In the genomic region with DNA sequence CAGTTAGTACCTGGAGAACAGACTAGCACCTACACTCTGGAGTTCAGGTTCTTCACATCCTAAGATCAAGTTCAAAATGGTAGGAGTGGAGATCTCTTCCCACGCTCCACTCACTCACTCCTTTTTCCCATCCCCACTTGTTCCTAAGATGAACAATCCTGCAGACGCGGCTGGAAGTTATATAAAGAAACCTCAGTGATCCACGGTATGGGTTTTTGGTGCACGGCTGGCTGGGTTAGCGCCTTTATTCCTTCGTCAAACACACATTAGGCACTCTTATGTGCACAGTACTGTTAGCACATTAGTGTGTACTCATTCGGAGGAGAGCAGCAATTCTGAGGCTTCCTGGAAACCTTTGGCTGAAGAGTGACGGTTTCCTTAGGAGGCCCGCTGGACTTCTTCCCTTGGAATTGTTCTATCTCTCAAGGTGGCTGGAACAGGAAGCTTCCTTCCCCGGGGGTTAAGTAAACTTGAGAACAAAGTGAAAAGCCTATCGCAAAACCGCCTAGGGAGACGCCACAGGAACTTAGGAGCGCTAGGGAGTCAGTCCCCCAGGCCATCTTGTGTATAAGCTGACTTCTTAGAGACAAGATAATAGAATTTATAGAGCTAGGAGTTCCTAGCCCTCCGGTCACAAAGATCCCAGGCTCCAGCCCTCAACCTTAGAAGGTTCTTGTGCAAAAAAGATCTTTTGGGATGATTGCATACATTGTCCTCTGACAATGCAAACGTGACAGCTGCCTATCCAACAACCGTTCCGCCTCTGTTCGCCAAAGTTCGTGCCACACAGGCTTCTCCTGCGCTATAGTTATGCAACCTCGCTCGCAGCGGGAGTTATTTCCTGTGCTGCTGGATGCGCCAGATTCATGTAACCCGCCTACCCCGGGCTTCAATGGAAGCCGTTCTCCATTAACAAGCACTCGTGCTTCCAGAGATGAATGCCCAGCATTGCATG, we compare ENCODE assay signal across 7 mouse cellular contexts. TPM values are rescaled to one million over a fixed set of nuclear protein-coding genes. Genes with fewer than 3 reads are reported as not detected.
DNase-seq lines count a peak whose midpoint lies in the region; ATAC-seq and TF ChIP-seq lines count a peak whose summit lies in the region.

No protein-coding gene starts in this region.

- peak; percentile 46 for ATAC-seq in embryonic facial prominence, embryonic 11.5 days (replicated peaks; ENCODE audit: insufficient number of reproducible peaks, low FRiP score, low TSS enrichment, low read depth)
- ATAC-seq in midbrain, embryonic 11.5 days (ENCODE audit: low FRiP score): peak; percentile 54

- H3K4me1 ChIP-seq in embryonic facial prominence, embryonic 11.5 days (ENCODE audit: control insufficient read depth, insufficient read depth, low read length): no peaks in the 10 kb centered on the region
- peaks cover 25% of the 10 kb centered on the region for H3K4me1 ChIP-seq in limb, embryonic 10.5 days
- peaks cover 10% of the 10 kb centered on the region; the same call in 1 of the 2 replicates for H3K4me1 ChIP-seq in midbrain, embryonic 11.5 days (ENCODE audit: control insufficient read depth, insufficient read depth, low read length)
- H3K4me1 ChIP-seq in spleen, adult 2 months (ENCODE audit: control insufficient read depth, insufficient read depth, insufficient read length): no peaks in the 10 kb centered on the region

- peak overlapping the region; percentile 98 for H3K9ac ChIP-seq in embryonic facial prominence, embryonic 11.5 days (replicated peaks; ENCODE audit: low read length)
- H3K9ac ChIP-seq in midbrain, embryonic 11.5 days (ENCODE audit: low read length): peak overlapping the region; percentile 92

- H3K9me3 ChIP-seq in embryonic facial prominence, embryonic 11.5 days (replicated peaks; ENCODE audit: control insufficient read depth, low read length): no peaks in the 10 kb centered on the region
- no peaks in the 10 kb centered on the region for H3K9me3 ChIP-seq in limb, embryonic 10.5 days (replicated peaks)
- H3K9me3 ChIP-seq in midbrain, embryonic 11.5 days (ENCODE audit: control insufficient read depth, low read length): no peaks in the 10 kb centered on the region

- H3K27ac ChIP-seq in embryonic facial prominence, embryonic 11.5 days (replicated peaks; ENCODE audit: low read depth, low read length): peak overlapping the region; percentile 100
- H3K27ac ChIP-seq in limb, embryonic 10.5 days: peak overlapping the region; percentile 100
- peak overlapping the region; percentile 99 for H3K27ac ChIP-seq in midbrain, embryonic 11.5 days (ENCODE audit: low read depth, low read length)
- peak overlapping the region; percentile 88 for H3K27ac ChIP-seq in spleen, adult 2 months (ENCODE audit: insufficient read depth, low read length)

- no peaks in the 10 kb centered on the region for H3K27me3 ChIP-seq in embryonic facial prominence, embryonic 11.5 days (ENCODE audit: control insufficient read depth, insufficient read depth, low read length)
- H3K27me3 ChIP-seq in limb, embryonic 10.5 days (ENCODE audit: low read depth, poor library complexity, severe bottlenecking): no peaks in the 10 kb centered on the region
- H3K27me3 ChIP-seq in midbrain, embryonic 11.5 days (ENCODE audit: control insufficient read depth, insufficient read depth, low read length): no peaks in the 10 kb centered on the region
- peaks cover 2% of the 10 kb centered on the region; the same call in 1 of the 2 replicates for H3K27me3 ChIP-seq in spleen, adult 2 months (ENCODE audit: control insufficient read depth, insufficient read depth, low read length)

- peak overlapping the region; percentile 96 for H3K4me3 ChIP-seq in embryonic facial prominence, embryonic 11.5 days (ENCODE audit: low read depth, low read length)
- peak overlapping the region; percentile 99 for H3K4me3 ChIP-seq in limb, embryonic 10.5 days
- H3K4me3 ChIP-seq in midbrain, embryonic 11.5 days (ENCODE audit: low read depth, low read length): peak overlapping the region; percentile 97
- peak overlapping the region; percentile 88 for H3K4me3 ChIP-seq in spleen, adult 2 months (ENCODE audit: extremely low read depth, insufficient read depth, insufficient read length)

- peak overlapping the region; percentile 77 for H3K4me2 ChIP-seq in embryonic facial prominence, embryonic 11.5 days (ENCODE audit: low read depth, low read length)
- H3K4me2 ChIP-seq in midbrain, embryonic 11.5 days: peak overlapping the region; percentile 79

- H3K36me3 ChIP-seq in embryonic facial prominence, embryonic 11.5 days (replicated peaks; ENCODE audit: control insufficient read depth, insufficient read depth, low read depth, low read length): no peaks in the 10 kb centered on the region
- H3K36me3 ChIP-seq in limb, embryonic 10.5 days: no peaks in the 10 kb centered on the region
- no peaks in the 10 kb centered on the region for H3K36me3 ChIP-seq in midbrain, embryonic 11.5 days (ENCODE audit: control insufficient read depth, insufficient read depth, low read length)
- no peaks in the 10 kb centered on the region for H3K36me3 ChIP-seq in spleen, adult 2 months (ENCODE audit: control insufficient read depth, insufficient read depth, low read length)

- no peak for TF ChIP-seq POLR2A in spleen, adult 2 months (IDR thresholded peaks at IDR 0.05; ENCODE audit: low read depth, low read length)

- 3% methylated on average over 30 of the region's 30 CpGs for WGBS in embryonic facial prominence, embryonic 11.5 days
- WGBS in limb, embryonic 10.5 days: 5% methylated on average over 30 of the region's 30 CpGs
- 2% methylated on average over 30 of the region's 30 CpGs for WGBS in midbrain, embryonic 11.5 days
- 25% methylated on average over 30 of the region's 30 CpGs for WGBS in spleen, adult 2 months

- TF ChIP-seq CTCF in spleen, adult 2 months (IDR thresholded peaks at IDR 0.05; ENCODE audit: extremely low read depth, insufficient read depth, insufficient read length, insufficient replicate concordance): no peak

- peak; percentile 77 to 82 for DNase-seq in adrenal gland, postnatal 36 days
- DNase-seq in embryonic facial prominence, embryonic 11.5 days (ENCODE audit: low spot score): peak; percentile 82
- DNase-seq in heart, adult 11 months: peak; percentile 99
- DNase-seq in kidney, adult 18-20 months: peak; percentile 84
- peak; percentile 79 for DNase-seq in limb, embryonic 10.5 days (ENCODE audit: low spot score)
- peak; percentile 94 for DNase-seq in midbrain, embryonic 11.5 days (ENCODE audit: low spot score, missing footprints)
- peak in 1 of 2 experiments; percentile 17 for DNase-seq in spleen, adult 2 months (ENCODE audit: low read depth in 1 of 2, low spot score in 2 of 2)

RNA-seq across cellular contexts. Expression of a gene that starts 1.6 kb away (rescaled TPM):
- 100 to 1,000 TPM in 1 of 2 experiments, 10 to 100 TPM in 1; 97.2 to 101 TPM for total RNA-seq in adrenal gland, postnatal 36 days (2021)
- polyA plus RNA-seq in embryonic facial prominence, embryonic 11.5 days (2014; fragmentation: Nextera tagmentation; extraction: Ambion mirVana): 22.1 and 28.6 TPM in 2 replicates
- 14.9 and 17.1 TPM in 2 replicates for polyA plus RNA-seq in limb, embryonic 10.5 days (2016; fragmentation: Nextera tagmentation; extraction: Ambion mirVana)
- 20.1 and 21.4 TPM in 2 replicates for polyA plus RNA-seq in midbrain, embryonic 11.5 days (2014; fragmentation: Nextera tagmentation; extraction: Ambion mirVana)
- polyA plus RNA-seq in spleen, adult 2 months (2012; rRNA removed): 2.2 and 2.9 TPM in 2 replicates
